Mouse (Mus musculus): ENCODE measurements around the gene Kti12.

The Kti12 gene

GRCm38 (mm10) chr4:108869730-108870374, 22.3 kb downstream of the Kti12 start:
- DNase-seq: peak; percentile 71 to 81

GRCm38 (mm10) chr4:108873746-108874145, 26.2 kb downstream of the Kti12 start:
- no peak for DNase-seq

GRCm38 (mm10) chr4:108877901-108878300, 30.3 kb downstream of the Kti12 start:
- DNase-seq: no peak

- DNase-seq: peak; percentile 76 to 81
These were observed 31.6 kb downstream of the Kti12 start, which contains the start of gene Rab3b for GRCm38 (mm10) chr4:108878963-108879822. Gene Rab3b (plus strand): TSS chr4:108879063.

GRCm38 (mm10) chr4:108883815-108884214, 36.2 kb downstream of the Kti12 start:
- no peak for DNase-seq

- DNase-seq: no peak
These were observed 39.9 kb downstream of the Kti12 start for GRCm38 (mm10) chr4:108887456-108887855.

- no peak for DNase-seq
These were observed 43.3 kb downstream of the Kti12 start for GRCm38 (mm10) chr4:108890876-108891275.
